Mouse (Mus musculus): ENCODE data around the gene Man2b2. TPM values are rescaled to one million over a fixed set of nuclear protein-coding genes. Genes with fewer than 3 reads are reported as not detected.
A peak's percentile ranks its signal among the peaks of the same experiment; 100 is the strongest.
"Not testable (repeated sequence)": the region's sequence is repeated elsewhere in the genome, so short reads cannot be mapped to it uniquely, and the experiment has no call there.

Gene Man2b2
- polyA plus RNA-seq, 1 experiment from 2014 or later = 14.2 TPM

DNA sequence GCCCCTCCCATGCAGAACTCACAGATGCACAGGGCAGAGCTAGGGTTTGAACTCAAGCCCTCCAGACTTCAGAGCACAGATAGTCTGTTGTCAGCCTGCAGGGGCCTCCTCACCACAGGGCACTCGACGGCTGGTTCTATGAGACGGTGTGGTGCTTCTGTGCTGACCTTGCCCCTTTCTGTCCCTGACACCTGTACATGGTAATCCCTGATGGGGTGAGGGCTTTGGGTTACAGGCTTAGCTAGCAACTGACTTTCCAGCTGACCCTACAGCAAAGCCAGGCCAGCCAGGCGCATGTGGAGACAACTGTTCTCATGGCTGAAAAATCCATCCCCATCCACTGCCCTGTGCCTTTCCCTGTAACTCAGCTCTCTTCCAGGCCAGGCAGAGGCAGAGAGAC lies 7.5 kb downstream of the Man2b2 start:
- H3K4me2 ChIP-seq (replicated peaks) = no peak overlapping the region
- H3K36me3 ChIP-seq = peaks cover 25% of the 10 kb centered on the region; the same call in 1 of the 2 replicates
- H3K4me1 ChIP-seq = no peaks in the 10 kb centered on the region
- H3K4me3 ChIP-seq = no peak overlapping the region
- H3K9me3 ChIP-seq = no peaks in the 10 kb centered on the region
- no peak overlapping the region for H3K27ac ChIP-seq
- H3K27me3 ChIP-seq (replicated peaks) = no peaks in the 10 kb centered on the region
- ATAC-seq (ENCODE audit: low FRiP score, low read depth) = no peak
- no peak overlapping the region for H3K9ac ChIP-seq
- 92% methylated on average over 4 of the region's 4 CpGs for WGBS

DNA sequence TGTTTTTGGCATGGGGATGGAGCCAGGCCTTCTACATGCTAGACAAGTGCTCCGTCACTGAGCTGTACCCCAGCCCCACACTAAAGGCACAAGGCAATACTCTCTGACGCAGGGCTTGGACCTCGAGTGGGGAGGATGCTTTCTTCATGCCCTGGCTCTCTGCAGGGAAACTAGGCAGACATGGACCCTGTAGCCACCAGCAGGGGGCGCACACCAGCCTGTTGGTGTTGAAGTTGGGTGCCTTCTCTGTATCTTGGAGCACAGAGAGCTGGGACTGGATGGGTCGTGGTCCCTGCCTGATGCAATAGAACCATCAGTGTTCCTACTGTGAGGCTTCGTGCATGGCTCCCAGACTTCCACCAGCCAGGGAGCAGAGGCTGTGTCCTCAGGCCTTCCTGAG lies 10.3 kb downstream of the Man2b2 start:
- ATAC-seq (ENCODE audit: low FRiP score, low read depth) = no peak
- no peaks in the 10 kb centered on the region for H3K4me1 ChIP-seq
- no peak overlapping the region for H3K9ac ChIP-seq
- H3K27ac ChIP-seq = no peak overlapping the region
- H3K27me3 ChIP-seq (replicated peaks) = no peaks in the 10 kb centered on the region
- WGBS = 48% methylated on average over 6 of the region's 6 CpGs
- H3K36me3 ChIP-seq = peaks cover 32% of the 10 kb centered on the region; the same call in 1 of the 2 replicates
- H3K9me3 ChIP-seq = no peaks in the 10 kb centered on the region
- no peak overlapping the region for H3K4me3 ChIP-seq
- no peak overlapping the region for H3K4me2 ChIP-seq (replicated peaks)

DNA sequence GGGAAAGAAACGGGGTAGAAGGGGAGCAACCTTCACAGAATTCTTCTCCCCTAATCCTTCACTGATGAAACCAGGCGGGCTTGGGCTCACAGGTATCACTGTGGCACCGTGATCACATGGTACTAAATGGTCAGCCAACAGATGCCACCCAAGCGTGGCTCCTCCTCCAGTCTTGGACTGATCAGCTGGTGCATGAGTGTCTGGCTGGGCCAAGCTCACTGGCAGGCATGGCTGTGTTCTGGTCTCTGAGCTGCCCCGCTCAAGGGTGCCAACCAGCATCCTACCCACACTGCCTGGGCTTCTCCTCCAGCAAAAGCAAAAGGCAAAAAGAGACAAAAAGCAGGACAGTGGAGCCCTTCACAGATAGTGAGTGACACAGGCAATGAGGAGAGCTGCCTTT lies 10.7 kb downstream of the Man2b2 start:
- Histone ChIP-seq H3K4me2 (replicated peaks) (no peak overlapping the region), H3K9me3 (no peaks in the 10 kb centered on the region), H3K4me3 (no peak overlapping the region), H3K9ac (no peak overlapping the region), H3K4me1 (no peaks in the 10 kb centered on the region), H3K27me3 (replicated peaks) (no peaks in the 10 kb centered on the region), H3K36me3 (peaks cover 32% of the 10 kb centered on the region; the same call in 1 of the 2 replicates), H3K27ac (no peak overlapping the region)
- ATAC-seq (ENCODE audit: low FRiP score, low read depth) = no peak
- WGBS = 85% methylated on average over 5 of the region's 5 CpGs

DNA sequence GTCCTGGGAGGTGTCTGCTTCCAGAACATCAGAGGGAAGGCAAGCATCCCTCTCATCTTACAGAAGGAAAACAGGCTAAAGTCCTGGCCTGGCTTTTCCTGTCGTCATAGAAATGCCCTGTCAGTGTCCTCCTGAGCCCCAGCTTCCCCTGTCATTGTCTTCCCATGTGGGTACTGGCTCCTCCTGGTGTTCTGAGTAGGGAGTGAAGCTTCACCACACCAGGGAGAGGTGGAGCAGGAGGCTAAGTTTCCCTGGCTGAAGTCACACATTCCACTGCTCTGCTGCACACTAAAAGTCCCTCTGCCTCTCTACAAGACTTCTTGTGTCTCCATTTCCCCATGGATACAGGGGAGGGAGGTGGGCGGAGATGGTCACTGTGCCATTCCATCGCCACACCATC lies 12.7 kb downstream of the Man2b2 start:
- H3K4me3 ChIP-seq = no peak overlapping the region
- H3K4me2 ChIP-seq (replicated peaks) = no peak overlapping the region
- peaks cover 23% of the 10 kb centered on the region; the same call in 1 of the 2 replicates for H3K36me3 ChIP-seq
- no peaks in the 10 kb centered on the region for H3K27me3 ChIP-seq (replicated peaks)
- no peak for ATAC-seq (ENCODE audit: low FRiP score, low read depth)
- 59% methylated on average over 3 of the region's 3 CpGs for WGBS
- no peaks in the 10 kb centered on the region for H3K4me1 ChIP-seq
- no peaks in the 10 kb centered on the region for H3K9me3 ChIP-seq
- H3K9ac ChIP-seq = no peak overlapping the region
- H3K27ac ChIP-seq = no peak overlapping the region

DNA sequence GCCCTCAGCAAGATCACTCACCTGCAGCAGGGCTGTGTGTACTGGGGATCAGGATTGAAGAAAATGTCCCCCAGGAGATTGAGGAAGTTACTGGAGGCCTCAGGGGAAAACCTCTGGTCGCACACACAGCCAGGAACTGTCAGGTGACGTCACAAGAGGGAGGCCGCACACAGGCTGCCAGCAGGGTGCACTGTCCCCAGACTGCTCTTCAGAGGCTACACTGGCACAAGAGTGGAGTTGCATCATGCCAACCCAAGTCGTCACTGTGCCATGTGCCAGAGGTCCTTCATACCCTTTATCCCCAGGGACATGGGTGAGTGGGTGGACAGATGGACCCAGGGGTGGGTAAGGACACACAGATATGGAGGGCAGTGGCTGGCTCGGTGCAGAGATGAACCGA lies 15.9 kb downstream of the Man2b2 start:
- H3K4me1 ChIP-seq = no peaks in the 10 kb centered on the region
- H3K36me3 ChIP-seq = peaks cover 23% of the 10 kb centered on the region; the same call in 1 of the 2 replicates
- no peaks in the 10 kb centered on the region for H3K9me3 ChIP-seq
- WGBS = 68% methylated on average over 6 of the region's 6 CpGs
- H3K27me3 ChIP-seq (replicated peaks) = no peaks in the 10 kb centered on the region
- H3K4me3 ChIP-seq = no peak overlapping the region
- H3K4me2 ChIP-seq (replicated peaks) = no peak overlapping the region
- ATAC-seq (ENCODE audit: low FRiP score, low read depth) = no peak
- no peak overlapping the region for H3K9ac ChIP-seq
- no peak overlapping the region for H3K27ac ChIP-seq

DNA sequence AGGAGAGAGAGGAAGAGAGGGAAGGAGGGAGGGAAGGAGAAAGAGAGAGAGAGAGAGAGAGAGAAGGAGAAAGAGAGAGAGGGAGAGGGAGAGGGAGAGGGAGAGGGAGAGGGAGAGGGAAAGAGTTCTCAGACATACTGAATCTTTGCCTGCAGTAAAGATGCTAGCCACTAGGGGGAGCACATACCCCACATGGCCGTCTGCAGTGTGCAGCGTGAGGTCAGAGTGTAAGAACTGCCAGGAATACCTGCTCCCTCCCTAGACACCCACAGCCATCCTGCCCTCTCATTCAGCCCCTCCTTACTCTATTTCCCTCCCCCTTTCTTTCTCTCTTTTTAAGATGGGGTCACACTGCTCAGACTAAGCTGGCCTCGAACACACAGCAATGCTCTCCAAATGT lies 19.0 kb downstream of the Man2b2 start:
- Histone ChIP-seq H3K27me3 (replicated peaks) (no peaks in the 10 kb centered on the region), H3K4me2 (replicated peaks) (no peak overlapping the region), H3K36me3 (peaks cover 21% of the 10 kb centered on the region; the same call in 1 of the 2 replicates), H3K27ac (no peak overlapping the region), H3K9me3 (no peaks in the 10 kb centered on the region), H3K4me3 (no peak overlapping the region), H3K9ac (no peak overlapping the region), H3K4me1 (no peaks in the 10 kb centered on the region)
- 32% methylated on average over 3 of the region's 3 CpGs for WGBS
- ATAC-seq (ENCODE audit: low FRiP score, low read depth) = peak; percentile 65

DNA sequence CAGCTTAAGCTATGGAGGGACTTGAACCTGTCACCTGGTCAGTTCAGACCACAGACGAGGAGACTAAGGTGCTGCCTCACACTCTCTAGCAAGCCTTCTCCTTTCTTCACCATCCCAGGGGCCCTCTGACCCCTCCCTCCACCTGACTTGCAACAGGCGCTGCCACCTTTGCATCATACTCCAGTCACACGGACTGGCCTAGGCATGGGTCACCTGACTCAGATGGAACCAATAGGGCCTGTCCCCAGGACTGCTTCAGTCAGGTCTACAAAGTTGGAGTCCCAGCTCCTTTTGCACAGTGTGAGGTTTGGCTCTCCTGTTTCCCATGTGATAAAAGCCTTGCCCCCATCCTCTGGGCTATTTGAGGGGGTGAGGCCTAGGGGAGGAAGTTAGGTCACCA lies 19.8 kb downstream of the Man2b2 start:
- H3K36me3 ChIP-seq = peaks cover 15% of the 10 kb centered on the region; the same call in 1 of the 2 replicates
- no peaks in the 10 kb centered on the region for H3K9me3 ChIP-seq
- WGBS = 87% methylated on average over 3 of the region's 3 CpGs
- no peak overlapping the region for H3K9ac ChIP-seq
- no peaks in the 10 kb centered on the region for H3K4me1 ChIP-seq
- H3K4me2 ChIP-seq (replicated peaks) = no peak overlapping the region
- no peak overlapping the region for H3K27ac ChIP-seq
- H3K27me3 ChIP-seq (replicated peaks) = no peaks in the 10 kb centered on the region
- ATAC-seq (ENCODE audit: low FRiP score, low read depth) = no peak
- no peak overlapping the region for H3K4me3 ChIP-seq

DNA sequence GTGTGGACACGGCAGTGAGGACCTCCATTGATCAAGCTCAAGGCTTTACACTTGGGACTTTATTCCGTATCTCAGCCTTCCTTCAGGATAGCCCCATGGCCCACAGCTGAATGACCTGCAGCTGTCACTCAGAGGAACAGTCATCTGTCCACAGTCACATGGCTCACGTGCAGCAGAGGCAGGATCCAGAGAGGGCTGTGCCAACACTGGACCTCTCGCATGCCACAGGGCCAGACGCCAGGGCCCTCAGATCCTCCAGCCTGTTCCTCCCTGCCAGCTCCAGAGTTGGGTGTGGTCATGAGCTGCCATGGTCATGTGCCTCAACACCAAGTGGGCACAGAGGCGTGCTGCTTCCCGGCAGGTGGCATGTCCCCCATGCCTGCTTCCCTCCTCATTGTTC lies 21.3 kb downstream of the Man2b2 start:
- H3K36me3 ChIP-seq = peaks cover 12% of the 10 kb centered on the region; the same call in 1 of the 2 replicates
- no peak overlapping the region for H3K27ac ChIP-seq
- H3K4me2 ChIP-seq (replicated peaks) = no peak overlapping the region
- WGBS = 86% methylated on average over 7 of the region's 7 CpGs
- no peak for ATAC-seq (ENCODE audit: low FRiP score, low read depth)
- no peaks in the 10 kb centered on the region for H3K9me3 ChIP-seq
- no peaks in the 10 kb centered on the region for H3K4me1 ChIP-seq
- no peak overlapping the region for H3K4me3 ChIP-seq
- no peaks in the 10 kb centered on the region for H3K27me3 ChIP-seq (replicated peaks)
- no peak overlapping the region for H3K9ac ChIP-seq

DNA sequence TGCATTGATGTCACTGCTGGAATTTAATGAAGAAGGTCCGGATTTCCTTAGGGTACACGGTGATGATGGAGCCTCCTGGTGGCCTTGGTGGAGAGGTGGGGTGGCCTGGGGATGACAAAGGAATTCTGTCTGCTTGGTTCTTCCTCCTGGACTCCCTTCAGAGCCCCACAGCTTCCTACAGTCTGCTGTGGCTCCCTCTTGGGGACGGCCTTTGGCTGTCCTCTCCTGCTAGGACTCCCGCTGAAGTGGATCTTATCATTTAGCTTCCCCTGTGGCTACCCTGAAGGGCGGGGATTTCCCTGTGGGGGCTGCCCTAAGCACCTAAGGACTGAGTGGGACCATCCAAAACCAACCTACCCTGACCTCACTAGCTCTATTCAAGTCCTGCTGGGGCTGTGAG lies 23.3 kb downstream of the Man2b2 start:
- 28% methylated on average over 5 of the region's 5 CpGs for WGBS

DNA sequence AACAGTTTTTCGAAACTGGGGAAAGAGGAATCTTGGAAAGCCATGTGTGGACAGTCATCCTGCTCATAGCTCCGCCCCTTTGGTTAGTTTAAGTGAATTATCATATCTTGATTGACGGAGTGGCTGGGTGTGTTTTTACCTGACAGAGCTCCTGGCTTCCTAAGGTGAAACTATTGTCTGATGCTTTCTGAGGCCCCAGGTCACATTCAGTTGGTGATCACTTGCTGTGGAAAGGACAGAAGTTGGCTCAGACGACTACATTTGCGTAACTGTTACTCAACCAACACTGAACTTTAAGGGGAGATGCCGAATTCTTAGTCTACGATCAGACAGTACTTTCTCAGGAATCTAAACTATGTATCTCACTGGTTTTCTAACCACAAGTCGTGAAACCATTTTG lies 33.2 kb downstream of the Man2b2 start:
- no peak overlapping the region for H3K27ac ChIP-seq
- 0 out of 2 replicates have a peak, but pooled peaks cover 4% of the 10 kb centered on the region for H3K27me3 ChIP-seq (replicated peaks)
- peak overlapping the region; percentile 57 for H3K4me2 ChIP-seq (replicated peaks)

More for the DNA sequence above, 23.3 kb downstream of the Man2b2 start:
- Histone ChIP-seq H3K4me2 (replicated peaks) (no peak overlapping the region), H3K4me3 (no peak overlapping the region), H3K4me1 (no peaks in the 10 kb centered on the region), H3K27ac (no peak overlapping the region), H3K9ac (no peak overlapping the region), H3K9me3 (no peaks in the 10 kb centered on the region), H3K27me3 (replicated peaks) (no peaks in the 10 kb centered on the region), H3K36me3 (peaks cover 4% of the 10 kb centered on the region; the same call in 1 of the 2 replicates)
- no peak for ATAC-seq (ENCODE audit: low FRiP score, low read depth)

DNA sequence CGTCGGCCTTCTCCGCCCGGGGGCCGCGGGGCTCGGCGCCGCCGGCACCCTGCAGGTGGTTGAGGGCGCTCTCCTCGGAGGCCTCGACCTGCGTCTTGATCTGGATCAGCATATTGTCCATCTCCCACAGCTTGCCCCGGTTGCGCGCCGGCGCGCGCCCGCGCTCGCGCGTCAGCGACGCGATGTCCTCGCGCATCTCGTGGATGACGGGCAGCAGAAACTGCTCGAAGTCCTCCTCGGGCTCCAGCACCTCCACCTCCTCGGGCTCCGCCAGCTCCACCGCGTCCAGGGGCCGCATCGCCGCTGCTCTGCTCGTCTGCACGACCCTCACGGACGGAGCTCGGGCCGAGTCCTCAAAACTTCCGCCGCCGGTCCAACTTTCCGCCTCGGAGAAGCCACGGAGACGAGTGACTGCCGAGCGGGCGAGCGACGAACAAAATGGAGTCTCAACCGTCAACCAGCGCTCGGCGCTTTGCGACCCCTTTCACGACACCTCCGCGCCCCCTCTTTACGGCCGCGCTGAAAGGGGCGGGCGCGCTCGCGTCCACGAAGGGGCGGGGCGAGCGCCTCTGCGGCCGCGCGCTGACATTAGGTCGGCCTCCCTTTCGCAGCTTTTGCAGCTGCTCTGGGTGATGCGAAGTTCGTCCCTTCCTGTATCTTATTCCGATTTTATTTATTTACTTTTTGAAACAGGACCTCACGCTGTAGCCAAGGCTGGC lies 34.0 kb downstream of the Man2b2 start, which contains the start of gene Mrfap1:
Gene Mrfap1 (minus strand): TSS at position 477 of the 719 bp plus-strand sequence.
- peaks cover 13% of the 10 kb centered on the region; the same call in 1 of the 2 replicates for H3K4me1 ChIP-seq
- H3K27ac ChIP-seq = peak within 1 kb of the TSS; percentile 83; the same call in 1 of the 2 replicates
- peaks cover 12% of the 10 kb centered on the region for H3K36me3 ChIP-seq
- peak within 1 kb of the TSS; percentile 57 for H3K4me2 ChIP-seq (replicated peaks)
- ATAC-seq (ENCODE audit: low FRiP score, low read depth) = peak; percentile 76
- H3K9me3 ChIP-seq; H3K27me3 ChIP-seq (replicated peaks): not testable (repeated sequence)
- peak within 1 kb of the TSS; percentile 69 for H3K4me3 ChIP-seq
- H3K9ac ChIP-seq = peak within 1 kb of the TSS; percentile 82
- under 1% methylated on average over 90 of the region's 90 CpGs for WGBS

More for the DNA sequence above, 33.2 kb downstream of the Man2b2 start:
- H3K4me3 ChIP-seq = no peak overlapping the region
- WGBS = 59% methylated on average over 8 of the region's 8 CpGs
- ATAC-seq (ENCODE audit: low FRiP score, low read depth) = no peak
- H3K4me1 ChIP-seq = peaks cover 13% of the 10 kb centered on the region; the same call in 1 of the 2 replicates
- H3K9ac ChIP-seq = no peak overlapping the region
- H3K9me3 ChIP-seq = no peaks in the 10 kb centered on the region
- H3K36me3 ChIP-seq = peaks cover 12% of the 10 kb centered on the region

DNA sequence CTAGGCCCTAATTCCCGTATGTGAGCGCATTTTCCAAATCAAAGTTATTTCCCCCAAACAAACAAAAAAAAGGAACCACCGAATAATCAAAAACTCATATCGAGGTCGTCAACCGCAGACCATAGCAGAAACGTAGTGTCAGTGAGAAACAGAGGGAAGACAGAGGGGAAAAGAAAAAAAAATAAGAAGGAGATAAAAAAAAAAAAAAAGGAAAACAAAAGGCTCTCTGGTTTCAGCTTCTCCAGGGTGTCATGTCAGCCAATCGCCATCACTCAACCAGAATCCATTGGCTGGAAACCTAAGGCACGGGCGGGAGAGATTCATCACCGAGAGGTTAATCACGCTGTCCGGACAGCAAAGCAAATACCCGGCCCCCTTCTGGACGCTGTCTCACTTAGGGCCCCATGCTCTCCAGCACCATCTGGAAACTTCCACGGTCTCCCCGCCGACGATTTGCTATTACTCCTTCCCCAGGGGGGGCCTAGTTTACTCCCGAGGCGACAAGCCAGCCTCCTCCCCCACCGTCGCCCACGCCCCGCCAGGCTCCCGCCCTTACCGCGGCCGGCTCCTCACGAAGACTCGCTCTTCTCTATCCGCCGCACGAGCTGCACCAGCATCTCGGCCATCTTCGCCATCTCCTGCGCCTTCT lies 34.7 kb downstream of the Man2b2 start:
- peak overlapping the region; percentile 57 for H3K4me2 ChIP-seq (replicated peaks)
- H3K27ac ChIP-seq = peak overlapping the region; percentile 83; the same call in 1 of the 2 replicates
- not testable (repeated sequence) for H3K9me3 ChIP-seq; H3K27me3 ChIP-seq (replicated peaks)
- 5% methylated on average over 35 of the region's 37 CpGs for WGBS
- peaks cover 13% of the 10 kb centered on the region; the same call in 1 of the 2 replicates for H3K4me1 ChIP-seq
- peak overlapping the region; percentile 82 for H3K9ac ChIP-seq
- peaks cover 12% of the 10 kb centered on the region for H3K36me3 ChIP-seq
- H3K4me3 ChIP-seq = peak overlapping the region; percentile 69
- peak; percentile 52 for ATAC-seq (ENCODE audit: low FRiP score, low read depth)

Data from neural tube, embryonic 12.5 days (tissue).